Mouse (Mus musculus): ENCODE data around the gene Zdhhc19. TPM values are rescaled to one million over a fixed set of nuclear protein-coding genes. Genes with fewer than 3 reads are reported as not detected.

Zdhhc19 gene
- polyA plus RNA-seq, 1 experiment: not detected

GRCm38 (mm10) chr16:32532878-32533826, 37.1 kb downstream of the Zdhhc19 start:
- Histone ChIP-seq H3K4me1 (ENCODE audit: control insufficient read depth, insufficient read depth, low read length) (no peaks in the 10 kb centered on the region), H3K4me3 (replicated peaks; ENCODE audit: insufficient read depth, low read depth, low read length) (no peak overlapping the region), H3K27me3 (ENCODE audit: control insufficient read depth, insufficient read depth, low read length) (no peaks in the 10 kb centered on the region), H3K27ac (ENCODE audit: insufficient read depth, low read length) (no peak overlapping the region)
- DNase-seq: no peak
- 49% methylated on average over 18 of the region's 18 CpGs for WGBS
- TF ChIP-seq CTCF (IDR thresholded peaks at IDR 0.05; ENCODE audit: borderline replicate concordance, insufficient read depth, low read depth, low read length): no peak
- TF ChIP-seq POLR2A (IDR thresholded peaks at IDR 0.05; ENCODE audit: borderline replicate concordance, insufficient read depth, low read length): no peak

DNA sequence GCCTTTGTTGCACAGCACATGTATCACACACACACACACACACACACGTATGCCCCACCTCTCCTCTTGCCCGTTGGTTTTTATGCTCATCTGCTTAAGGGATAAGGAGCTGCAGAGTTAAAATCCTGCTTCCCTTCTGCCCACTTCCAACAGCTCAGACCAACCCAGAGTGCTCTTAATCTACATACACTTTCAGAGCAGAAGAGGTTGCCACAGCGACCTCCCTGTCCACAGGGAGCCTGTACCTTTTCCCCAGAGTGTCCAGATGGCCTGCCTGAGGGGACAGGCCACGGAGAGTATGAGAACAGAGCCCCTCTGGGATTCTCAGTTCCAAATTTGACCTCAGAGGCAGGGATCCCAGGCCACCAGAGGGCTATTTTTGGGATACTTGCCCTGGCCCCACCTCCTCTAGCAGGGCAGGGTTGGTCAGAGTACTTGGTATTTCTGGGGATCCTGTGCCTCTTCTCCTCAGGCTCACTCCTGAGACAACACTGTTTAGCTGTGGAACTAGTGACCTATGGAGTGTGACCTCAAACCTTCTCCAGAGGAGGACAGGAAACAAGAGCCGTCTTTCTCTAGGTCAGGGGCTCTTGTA, 39.2 kb downstream of the Zdhhc19 start:
- no peak overlapping the region for H3K4me3 ChIP-seq (replicated peaks; ENCODE audit: insufficient read depth, low read depth, low read length)
- no peak for TF ChIP-seq CTCF (IDR thresholded peaks at IDR 0.05; ENCODE audit: borderline replicate concordance, insufficient read depth, low read depth, low read length)
- no peak for TF ChIP-seq POLR2A (IDR thresholded peaks at IDR 0.05; ENCODE audit: borderline replicate concordance, insufficient read depth, low read length)
- no peaks in the 10 kb centered on the region for H3K27me3 ChIP-seq (ENCODE audit: control insufficient read depth, insufficient read depth, low read length)
- 34% methylated on average over 5 of the region's 5 CpGs for WGBS
- H3K27ac ChIP-seq (ENCODE audit: insufficient read depth, low read length): no peak overlapping the region
- DNase-seq: no peak
- no peaks in the 10 kb centered on the region for H3K4me1 ChIP-seq (ENCODE audit: control insufficient read depth, insufficient read depth, low read length)

DNA sequence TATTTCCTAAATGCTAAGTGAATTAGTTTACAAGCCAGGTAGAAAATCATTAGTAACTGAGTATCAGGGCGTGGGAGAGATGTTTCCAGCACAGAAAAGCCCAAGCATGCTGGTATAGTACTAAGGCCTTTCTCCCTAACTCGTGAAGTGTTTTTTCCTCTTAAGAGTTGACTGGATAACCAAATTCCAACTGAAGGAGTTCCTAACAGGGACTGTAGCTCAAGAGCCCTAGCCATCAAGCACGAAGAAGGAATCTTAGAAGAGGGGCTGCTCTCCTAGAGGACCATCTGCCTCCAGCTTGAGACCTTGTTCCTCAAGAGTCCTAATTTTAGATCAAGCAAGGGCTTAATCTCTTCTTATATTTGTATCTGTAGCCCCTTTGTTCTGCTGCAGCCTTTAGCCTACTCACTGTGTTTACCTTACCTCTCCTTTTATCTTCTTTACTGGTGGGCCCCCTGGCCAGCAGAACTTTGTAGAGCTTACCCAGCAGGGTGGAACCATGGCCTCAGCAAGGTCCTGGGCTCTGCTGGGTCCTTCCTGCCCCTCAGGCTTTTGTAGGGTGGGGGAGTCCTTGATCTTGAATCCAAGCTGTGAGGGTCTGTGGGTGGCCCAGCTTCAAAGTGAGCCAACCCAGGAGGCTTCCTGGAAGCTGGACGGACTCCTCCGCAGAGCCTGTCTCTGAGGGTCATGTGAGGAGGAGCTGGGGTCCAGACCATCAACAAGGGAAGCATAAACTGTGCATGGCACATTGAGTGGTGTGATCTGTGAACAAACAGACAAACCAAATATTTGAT, 42.0 kb downstream of the Zdhhc19 start:
- TF ChIP-seq CTCF (IDR thresholded peaks at IDR 0.05; ENCODE audit: borderline replicate concordance, insufficient read depth, low read depth, low read length) (no peak), POLR2A (IDR thresholded peaks at IDR 0.05; ENCODE audit: borderline replicate concordance, insufficient read depth, low read length) (no peak)
- Histone ChIP-seq H3K27ac (ENCODE audit: insufficient read depth, low read length) (no peak overlapping the region), H3K4me3 (replicated peaks; ENCODE audit: insufficient read depth, low read depth, low read length) (no peak overlapping the region), H3K4me1 (ENCODE audit: control insufficient read depth, insufficient read depth, low read length) (no peaks in the 10 kb centered on the region), H3K27me3 (ENCODE audit: control insufficient read depth, insufficient read depth, low read length) (no peaks in the 10 kb centered on the region)
- DNase-seq: no peak
- 62% methylated on average over 5 of the region's 5 CpGs for WGBS

GRCm38 (mm10) chr16:32538761-32539255, 42.7 kb downstream of the Zdhhc19 start:
- Histone ChIP-seq H3K4me1 (ENCODE audit: control insufficient read depth, insufficient read depth, low read length) (no peaks in the 10 kb centered on the region), H3K4me3 (replicated peaks; ENCODE audit: insufficient read depth, low read depth, low read length) (no peak overlapping the region), H3K27me3 (ENCODE audit: control insufficient read depth, insufficient read depth, low read length) (no peaks in the 10 kb centered on the region), H3K27ac (ENCODE audit: insufficient read depth, low read length) (no peak overlapping the region)
- TF ChIP-seq CTCF (IDR thresholded peaks at IDR 0.05; ENCODE audit: borderline replicate concordance, insufficient read depth, low read depth, low read length) (no peak), POLR2A (IDR thresholded peaks at IDR 0.05; ENCODE audit: borderline replicate concordance, insufficient read depth, low read length) (no peak)
- DNase-seq: no peak
- 37% methylated on average over 3 of the region's 3 CpGs for WGBS

DNA sequence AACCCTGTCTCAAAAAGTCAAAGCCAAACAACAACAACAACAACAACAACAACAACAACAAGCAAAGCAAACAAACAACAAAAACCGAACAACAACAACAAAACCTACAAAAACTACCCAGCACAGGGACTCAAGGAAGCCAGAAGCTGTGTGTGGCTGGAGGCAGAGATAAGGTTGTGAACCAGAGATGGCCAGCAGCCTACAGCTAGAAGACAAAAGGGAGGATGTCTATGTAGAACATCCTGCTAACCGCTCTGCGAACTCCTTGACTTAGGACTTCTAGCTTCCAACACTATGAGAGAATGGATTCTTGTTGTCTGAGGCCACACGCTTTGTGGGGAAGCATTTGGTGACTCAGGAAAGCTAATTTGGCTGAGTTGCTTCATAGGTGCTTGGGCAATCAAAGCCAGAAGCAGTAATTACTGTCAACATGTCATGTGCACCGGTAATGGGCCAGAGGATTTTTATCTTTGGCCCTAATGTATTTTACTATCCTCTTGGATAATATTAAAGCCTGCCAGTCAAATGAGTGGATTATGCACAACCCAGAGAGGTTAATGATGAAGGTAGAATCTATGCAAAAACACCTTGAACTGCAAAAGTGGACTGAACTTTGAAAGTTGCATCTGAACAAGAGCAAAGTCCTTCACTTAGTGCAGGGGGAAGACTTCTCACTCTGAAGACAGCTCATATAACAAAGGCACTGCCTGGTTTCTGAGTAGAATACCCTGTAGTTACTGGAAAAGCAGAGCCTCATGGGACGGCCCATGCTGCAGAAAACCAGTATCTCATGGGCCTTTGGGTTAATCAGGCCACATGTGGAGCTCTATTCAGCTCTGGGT, 45.5 kb downstream of the Zdhhc19 start:
- Histone ChIP-seq H3K4me3 (replicated peaks; ENCODE audit: insufficient read depth, low read depth, low read length) (no peak overlapping the region), H3K4me1 (ENCODE audit: control insufficient read depth, insufficient read depth, low read length) (no peaks in the 10 kb centered on the region), H3K27ac (ENCODE audit: insufficient read depth, low read length) (no peak overlapping the region), H3K27me3 (ENCODE audit: control insufficient read depth, insufficient read depth, low read length) (no peaks in the 10 kb centered on the region)
- WGBS: 84% methylated on average over 6 of the region's 6 CpGs
- no peak for DNase-seq
- TF ChIP-seq CTCF (IDR thresholded peaks at IDR 0.05; ENCODE audit: borderline replicate concordance, insufficient read depth, low read depth, low read length): no peak
- no peak for TF ChIP-seq POLR2A (IDR thresholded peaks at IDR 0.05; ENCODE audit: borderline replicate concordance, insufficient read depth, low read length)

DNA sequence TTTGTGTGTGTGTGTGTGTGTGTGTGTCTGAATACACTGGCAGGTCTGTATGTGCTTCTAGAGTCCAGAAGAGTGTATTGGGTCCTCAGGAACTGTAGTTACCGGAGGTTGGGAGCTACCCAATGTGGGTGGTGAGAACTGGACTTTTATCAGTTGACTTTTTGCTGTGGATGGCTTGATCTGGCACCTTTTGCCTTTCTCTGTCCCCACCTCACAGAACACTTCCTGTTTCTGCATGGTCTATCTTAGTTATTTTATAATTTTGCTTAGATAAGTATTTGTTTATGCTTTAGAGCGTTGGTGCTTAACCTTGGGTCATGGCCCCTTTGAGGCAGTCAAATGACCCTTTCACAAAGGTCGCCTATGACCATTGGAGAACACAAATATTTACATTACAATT, 47.4 kb downstream of the Zdhhc19 start:
- DNase-seq: no peak
- no peaks in the 10 kb centered on the region for H3K4me1 ChIP-seq (ENCODE audit: control insufficient read depth, insufficient read depth, low read length)
- no peaks in the 10 kb centered on the region; the same call in 1 of the 2 replicates for H3K27me3 ChIP-seq (ENCODE audit: control insufficient read depth, insufficient read depth, low read length)
- TF ChIP-seq POLR2A (IDR thresholded peaks at IDR 0.05; ENCODE audit: borderline replicate concordance, insufficient read depth, low read length) (no peak), CTCF (IDR thresholded peaks at IDR 0.05; ENCODE audit: borderline replicate concordance, insufficient read depth, low read depth, low read length) (no peak)
- H3K4me3 ChIP-seq (replicated peaks; ENCODE audit: insufficient read depth, low read depth, low read length): no peak overlapping the region
- H3K27ac ChIP-seq (ENCODE audit: insufficient read depth, low read length): no peak overlapping the region
- 79% methylated on average over 3 of the region's 3 CpGs for WGBS

All from cerebellum, adult 2 months (tissue).